Mouse (Mus musculus): ENCODE results near the gene Junb.

Junb gene

GRCm38 (mm10) chr8:84937620-84938485 is 40.7 kb downstream of the Junb start:
- no peak for DNase-seq (ENCODE audit: low read depth, low spot score)

GRCm38 (mm10) chr8:84936962-84937546 is 41.5 kb downstream of the Junb start, which contains the start of gene Mast1:
Mast1 (minus strand) TSS chr8:84937359.
- DNase-seq (ENCODE audit: low read depth, low spot score), result peak; percentile 58

- DNase-seq (ENCODE audit: low read depth, low spot score), result no peak
Observed at GRCm38 (mm10) chr8:84936041-84936961, 42.2 kb downstream of the Junb start.

GRCm38 (mm10) chr8:84935489-84935888 is 43.0 kb downstream of the Junb start:
- DNase-seq (ENCODE audit: low read depth, low spot score), result no peak

- no peak for DNase-seq (ENCODE audit: low read depth, low spot score)
Observed at GRCm38 (mm10) chr8:84934860-84935259, 43.7 kb downstream of the Junb start.

GRCm38 (mm10) chr8:84933767-84934559 is 44.6 kb downstream of the Junb start:
- no peak for DNase-seq (ENCODE audit: low read depth, low spot score)

- no peak for DNase-seq (ENCODE audit: low read depth, low spot score)
Observed at GRCm38 (mm10) chr8:84930582-84930981, 47.9 kb downstream of the Junb start.

- no peak for DNase-seq (ENCODE audit: low read depth, low spot score)
Observed at GRCm38 (mm10) chr8:84928456-84929306, 49.8 kb downstream of the Junb start.

GRCm38 (mm10) chr8:84927513-84927912 is 51.0 kb downstream of the Junb start:
- no peak for DNase-seq (ENCODE audit: low read depth, low spot score)

GRCm38 (mm10) chr8:84925557-84925956 is 53.0 kb downstream of the Junb start:
- DNase-seq (ENCODE audit: low read depth, low spot score), result no peak
